Mouse (Mus musculus) MEL (cell line): ENCODE results near the gene Plau. TPM values are rescaled to one million over a fixed set of nuclear protein-coding genes. Genes with fewer than 3 reads are reported as not detected.

Source experiments
- DNase-seq: peaks from one replicate; pipeline ENCODE4 v3.0.0; 2011; ENCODE audit warnings: low read depth, low spot score
- H3K27ac ChIP-seq: 2 replicates; pipeline ENCODE4 v1.5.1; 2012; ENCODE audit warnings: low read depth, mild to moderate bottlenecking, control low read depth, low read length, moderate library complexity; ENCODE audit not compliant: control insufficient read depth
- H3K27me3 ChIP-seq, 2 experiments: fragments of 150-350 bp in 1 of 2; sonication (generic) in 1 of 2; 2 replicates each; pipeline ENCODE4 v1.6.1; 2012; ENCODE audit warnings: low read length in 2 of 2, mild to moderate bottlenecking in 2 of 2, improper control_type of control experiment in 1 of 2, moderate library complexity in 1 of 2; ENCODE audit not compliant: insufficient read depth in 2 of 2, control insufficient read depth in 1 of 2
- H3K36me3 ChIP-seq, 2 experiments: 2 replicates each; pipeline ENCODE4 v1.6.1; 2012 to 2014; ENCODE audit warnings: low read length in 2 of 2, improper control_type of control experiment in 1 of 2, inconsistent platforms in 1 of 2, mild to moderate bottlenecking in 1 of 2; ENCODE audit not compliant: insufficient read depth in 2 of 2, control insufficient read depth in 1 of 2
- H3K4me1 ChIP-seq, 2 experiments: fragments of 150-350 bp in 1 of 2; sonication (generic) in 1 of 2; 2 replicates each; pipeline ENCODE4 v1.6.1; 2012; ENCODE audit warnings: low read length in 2 of 2, improper control_type of control experiment in 1 of 2, mild to moderate bottlenecking in 1 of 2; ENCODE audit not compliant: insufficient read depth in 2 of 2, control insufficient read depth in 1 of 2
- H3K4me3 ChIP-seq, 2 experiments: fragments of 150-350 bp in 1 of 2; sonication (generic) in 1 of 2; 2 replicates each; pipeline ENCODE4 v1.5.1; 2012; ENCODE audit warnings: low read depth in 2 of 2, low read length in 2 of 2, mild to moderate bottlenecking in 2 of 2, moderate library complexity in 2 of 2, control low read depth in 1 of 2, improper control_type of control experiment in 1 of 2; ENCODE audit not compliant: control insufficient read depth in 1 of 2, insufficient read depth in 1 of 2
- H3K79me2 ChIP-seq: 2 replicates; pipeline ENCODE4 v1.6.1; 2012; ENCODE audit warnings: mild to moderate bottlenecking, low read length, moderate library complexity; ENCODE audit not compliant: control insufficient read depth, poor library complexity, insufficient read depth
- H3K9ac ChIP-seq: 2 replicates; pipeline ENCODE4 v1.6.1; 2012; ENCODE audit warnings: low read depth, mild to moderate bottlenecking, control low read depth, low read length, moderate library complexity; ENCODE audit not compliant: control insufficient read depth, poor library complexity, severe bottlenecking
- H3K9me3 ChIP-seq: fragments of 150-350 bp; sonication (generic); replicated peaks from 2 replicates; pipeline ENCODE4 v1.6.1; 2012; ENCODE audit warnings: mild to moderate bottlenecking, low read length, improper control_type of control experiment, moderate library complexity; ENCODE audit not compliant: insufficient read depth
- BHLHE40 ChIP-seq: IDR thresholded peaks from 2 replicates; pipeline ENCODE4 v1.6.1; 2012; ENCODE audit warnings: low read depth, mild to moderate bottlenecking, inconsistent platforms, low read length, improper control_type of control experiment, borderline replicate concordance
- EP300 ChIP-seq, 2 experiments: IDR thresholded peaks; 2 replicates each; pipeline ENCODE4 v1.6.1; 2011; ENCODE audit warnings: improper control_type of control experiment in 2 of 2, low read length in 2 of 2, low read depth in 1 of 2, mild to moderate bottlenecking in 1 of 2
- GATA1 ChIP-seq: IDR thresholded peaks from 2 replicates; pipeline ENCODE4 v1.6.1; 2011; ENCODE audit warnings: low read depth, low read length, improper control_type of control experiment
- MAX ChIP-seq: IDR thresholded peaks from 2 replicates; pipeline ENCODE4 v1.6.1; 2011; ENCODE audit warnings: low read length, improper control_type of control experiment
- MAZ ChIP-seq: IDR thresholded peaks from 2 replicates; pipeline ENCODE4 v1.6.1; 2012; ENCODE audit warnings: low read depth, mild to moderate bottlenecking, inconsistent platforms, low read length, improper control_type of control experiment
- MXI1 ChIP-seq: IDR thresholded peaks from 2 replicates; pipeline ENCODE4 v1.6.1; 2011; ENCODE audit warnings: mild to moderate bottlenecking, low read depth, low read length, improper control_type of control experiment
- MYB ChIP-seq: IDR thresholded peaks from 2 replicates; pipeline ENCODE4 v1.6.1; 2011; ENCODE audit warnings: mild to moderate bottlenecking, low read depth, low read length, improper control_type of control experiment
- MYC ChIP-seq: IDR thresholded peaks from 2 replicates; pipeline ENCODE4 v1.6.1; 2011; ENCODE audit warnings: low read depth, mild to moderate bottlenecking, low read length, improper control_type of control experiment, moderate library complexity
- POLR2A ChIP-seq, 2 experiments: IDR thresholded peaks; 2 replicates each; pipeline ENCODE4 v1.6.1; 2011 to 2012; ENCODE audit warnings: low read length in 2 of 2, mild to moderate bottlenecking in 2 of 2, control low read depth in 1 of 2, improper control_type of control experiment in 1 of 2, low read depth in 1 of 2, moderate library complexity in 1 of 2; ENCODE audit not compliant: control insufficient read depth in 1 of 2, insufficient read depth in 1 of 2, poor library complexity in 1 of 2
- POLR2AphosphoS2 ChIP-seq: IDR thresholded peaks from 2 replicates; pipeline ENCODE4 v1.6.1; 2011; ENCODE audit warnings: low read length, improper control_type of control experiment
- SIN3A ChIP-seq: IDR thresholded peaks from 2 replicates; pipeline ENCODE4 v1.6.1; 2012; ENCODE audit warnings: low read length, improper control_type of control experiment, inconsistent platforms
- SMC3 ChIP-seq: IDR thresholded peaks from 2 replicates; pipeline ENCODE4 v1.6.1; 2011; ENCODE audit warnings: low read depth, low read length, improper control_type of control experiment
- TBP ChIP-seq: IDR thresholded peaks from 2 replicates; pipeline ENCODE4 v1.8.0; 2011; ENCODE audit warnings: low read depth, low read length, improper control_type of control experiment
- USF1 ChIP-seq: IDR thresholded peaks from 2 replicates; pipeline ENCODE4 v1.6.1; 2014; ENCODE audit warnings: low read depth, mild to moderate bottlenecking, inconsistent platforms, low read length, improper control_type of control experiment, moderate library complexity
- ZNF384 ChIP-seq: IDR thresholded peaks from 2 replicates; pipeline ENCODE4 v1.6.1; 2012; ENCODE audit warnings: low read depth, mild to moderate bottlenecking, inconsistent platforms, low read length, improper control_type of control experiment
- polyA plus RNA-seq, 2 experiments: library from polyadenylated mRNA; stranded (reverse) in 1 of 2; unstranded in 1 of 2; fragments of >175 nt in 1 of 2; fragments of >200 nt in 1 of 2; gene quantifications; 2 replicates each; pipeline versions ENCODE4 v1.2.1 to v1.2.4; 2012; ENCODE audit warnings: low replicate concordance in 2 of 2, low read depth in 1 of 2; ENCODE audit not compliant: insufficient read length in 2 of 2, insufficient read depth in 1 of 2, missing spikeins in 1 of 2
- total RNA-seq: library from RNA; depleted of rRNA; stranded (reverse); fragments of 300-350 nt; gene quantifications from 2 replicates; pipeline ENCODE4 v1.2.3, GENCODE M21; 2012

Gene Plau
- total and polyA plus RNA-seq, 3 experiments, result 0.04 TPM; not detected in 2

DNA sequence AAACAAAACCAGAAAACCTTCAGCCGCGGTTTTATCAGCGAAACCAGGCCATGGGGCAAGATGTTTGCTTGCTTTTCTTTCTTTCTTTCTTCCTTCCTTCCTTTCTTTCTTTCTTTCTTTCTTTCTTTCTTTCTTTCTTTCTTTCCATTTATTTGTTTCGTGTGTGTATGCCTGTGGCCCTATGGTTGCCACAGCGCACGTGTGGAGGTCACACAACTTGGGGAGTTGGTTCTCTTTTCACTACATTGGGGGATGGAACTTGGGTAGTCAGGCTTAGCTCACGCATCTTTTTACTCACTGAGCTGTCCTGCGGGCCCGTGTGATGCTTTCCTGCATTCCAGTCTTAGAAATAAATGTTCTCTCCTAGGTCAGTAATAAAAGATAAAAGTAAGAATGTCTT is 41.9 kb upstream of the Plau start:
- H3K9me3 ChIP-seq, result no peaks in the 10 kb centered on the region
- peak overlapping the region; percentile 85 for H3K9ac ChIP-seq
- H3K36me3 ChIP-seq, result peaks cover 0 to 14% of the 10 kb centered on the region in 2 experiments; a peak in 3 of 4 replicates
- peak overlapping the region; percentile 87 to 99 for H3K4me3 ChIP-seq
- peaks cover 1 to 15% of the 10 kb centered on the region in 2 experiments; a peak in 3 of 4 replicates for H3K4me1 ChIP-seq
- peak overlapping the region; percentile 57 for H3K27ac ChIP-seq
- no peaks in the 10 kb centered on the region for H3K27me3 ChIP-seq
- H3K79me2 ChIP-seq, result peaks cover 9% of the 10 kb centered on the region
- no peak for TF ChIP-seq MYB
- no peak for TF ChIP-seq POLR2A (IDR thresholded peaks at IDR 0.05; ENCODE audit: control insufficient read depth in 1 of 2, insufficient read depth in 1 of 2, low read depth in 1 of 2, low read length in 2 of 2, poor library complexity in 1 of 2)
- TF ChIP-seq SMC3, result no peak
- TF ChIP-seq MAX, result peak; percentile 35; the same call in 1 of the 2 replicates
- no peak for TF ChIP-seq GATA1
- TF ChIP-seq MXI1, result peak; percentile 89
- TF ChIP-seq SIN3A, result peak; percentile 78; the same call in 1 of the 2 replicates
- peak; percentile 73 for TF ChIP-seq MYC
- no peak for TF ChIP-seq USF1
- TF ChIP-seq EP300 (IDR thresholded peaks at IDR 0.05; ENCODE audit: low read depth in 1 of 2, low read length in 2 of 2), result peak; percentile 5 to 8; a peak in 1 of 4 replicates
- peak; percentile 79; the same call in 1 of the 2 replicates for TF ChIP-seq BHLHE40
- peak; percentile 69 for DNase-seq

- H3K79me2 ChIP-seq, result peaks cover 9% of the 10 kb centered on the region
- H3K4me3 ChIP-seq, result no peak overlapping the region
- H3K27ac ChIP-seq, result no peak overlapping the region
- H3K36me3 ChIP-seq, result peaks cover 0 to 14% of the 10 kb centered on the region in 2 experiments; a peak in 2 of 4 replicates
- no peaks in the 10 kb centered on the region for H3K9me3 ChIP-seq
- TF ChIP-seq TBP (no peak), ZNF384 (no peak), MAZ (no peak), MXI1 (no peak), GATA1 (no peak), POLR2AphosphoS2 (no peak)
- H3K9ac ChIP-seq, result no peak overlapping the region
- H3K4me1 ChIP-seq, result peaks cover 1 to 15% of the 10 kb centered on the region in 2 experiments; a peak in 3 of 4 replicates
- peak; percentile 26 for DNase-seq
- H3K27me3 ChIP-seq, result no peaks in the 10 kb centered on the region
These were observed 40.9 kb upstream of the Plau start for GRCm38 (mm10) chr14:20795423-20796152.
